Mouse (Mus musculus): ENCODE measurements at regions not wholly inside any gene's neighbourhood (a gene's known extent, or its start where the extent isn't known, plus 50 kb on each side); places are given as distances from the start of the nearest gene placed in this dataset.

- CTCF ChIA-PET, result no interaction called here
These were observed 114.4 kb downstream of the Dicer1 start for GRCm38 (mm10) chr12:104637046-104638032.

GRCm38 (mm10) chr12:104636474-104636873 is 115.3 kb downstream of the Dicer1 start:
- CTCF ChIA-PET, result no interaction called here

GRCm38 (mm10) chr12:104634818-104635217 is 116.9 kb downstream of the Dicer1 start:
- CTCF ChIA-PET, result no interaction called here

- CTCF ChIA-PET, result no interaction called here
These were observed 121.2 kb downstream of the Dicer1 start for GRCm38 (mm10) chr12:104630590-104630989.

DNA sequence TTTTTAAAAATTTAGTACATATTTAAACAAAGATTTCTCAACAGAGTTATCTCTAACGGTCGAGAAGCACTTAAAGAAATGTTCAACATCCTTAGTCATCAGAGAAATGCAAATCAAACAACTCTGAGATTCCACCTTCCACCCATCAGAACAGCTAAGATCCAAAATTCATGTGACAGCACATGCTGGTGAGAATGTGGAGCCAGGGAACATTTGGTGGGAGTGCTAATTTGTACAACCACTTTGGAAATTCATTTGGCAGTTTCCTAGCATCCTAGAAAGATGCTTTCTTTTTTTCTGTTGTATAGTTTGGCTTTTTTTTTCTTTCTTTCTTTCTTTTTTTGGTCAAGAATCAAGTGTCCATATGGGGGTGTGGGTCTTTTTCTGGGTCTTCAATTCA is 122.3 kb downstream of the Dicer1 start:
- CTCF ChIA-PET, result no interaction called here

DNA sequence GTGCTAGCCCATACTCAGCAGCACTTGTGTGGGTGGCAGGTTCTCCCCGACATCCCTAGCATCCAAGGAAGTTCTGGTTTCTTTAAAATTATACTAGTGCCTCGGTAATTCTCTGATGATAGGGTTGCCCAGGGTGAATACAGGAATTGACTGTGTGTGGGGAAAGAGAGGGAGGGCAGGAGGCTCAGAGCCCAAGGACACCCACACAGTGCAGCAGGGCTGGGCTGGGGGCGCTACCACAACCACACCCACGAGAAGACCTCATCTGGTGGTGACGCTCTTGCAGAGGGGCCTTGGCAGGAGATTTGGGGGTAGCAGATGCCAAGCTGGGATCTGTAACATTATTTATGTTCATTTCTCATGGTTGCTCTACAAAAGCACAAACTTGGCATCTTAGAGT is 125.7 kb downstream of the Dicer1 start:
- CTCF ChIA-PET, result no interaction called here

DNA sequence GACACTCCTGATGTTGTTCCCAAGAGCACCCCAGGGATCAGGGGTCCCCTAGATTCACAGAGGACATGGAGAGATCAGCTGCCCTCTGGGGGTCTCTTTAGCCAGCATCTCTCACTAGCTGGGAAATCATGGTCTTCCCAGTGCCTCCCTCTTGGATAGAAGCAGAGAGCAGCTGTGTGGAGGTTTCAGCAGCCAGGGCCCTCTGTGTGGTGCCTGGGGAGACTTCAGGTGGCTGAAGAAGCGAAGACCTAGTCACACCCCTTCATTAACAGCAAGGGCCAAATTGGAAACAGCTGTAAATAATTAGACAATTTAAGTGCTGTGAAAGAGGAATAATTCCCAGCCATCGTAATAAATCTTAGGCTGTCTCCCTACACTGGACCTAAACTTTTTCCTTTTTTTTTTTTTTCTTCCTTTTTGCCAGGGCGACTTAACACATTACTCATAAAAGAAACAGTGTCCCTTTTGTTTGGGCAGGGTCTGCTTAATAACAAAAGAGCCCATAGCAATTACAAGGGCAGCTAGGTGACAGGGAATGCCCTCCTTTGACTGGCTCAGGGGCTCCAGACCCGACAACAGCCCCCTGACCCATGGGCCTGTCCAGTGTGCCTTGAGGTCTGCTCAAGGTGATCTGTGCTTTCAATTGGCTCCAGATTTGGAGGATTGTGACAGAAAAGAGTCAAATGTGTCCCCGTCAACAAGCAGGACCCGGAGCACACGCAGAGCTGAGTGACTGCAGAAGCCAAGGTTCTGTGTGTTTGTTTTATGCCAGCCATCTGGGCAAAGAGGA is 127.7 kb downstream of the Dicer1 start:
- CTCF ChIA-PET, result no interaction called here

GRCm38 (mm10) chr12:104617111-104617725 is 134.5 kb downstream of the Dicer1 start:
- CTCF ChIA-PET, result no interaction called here

DNA sequence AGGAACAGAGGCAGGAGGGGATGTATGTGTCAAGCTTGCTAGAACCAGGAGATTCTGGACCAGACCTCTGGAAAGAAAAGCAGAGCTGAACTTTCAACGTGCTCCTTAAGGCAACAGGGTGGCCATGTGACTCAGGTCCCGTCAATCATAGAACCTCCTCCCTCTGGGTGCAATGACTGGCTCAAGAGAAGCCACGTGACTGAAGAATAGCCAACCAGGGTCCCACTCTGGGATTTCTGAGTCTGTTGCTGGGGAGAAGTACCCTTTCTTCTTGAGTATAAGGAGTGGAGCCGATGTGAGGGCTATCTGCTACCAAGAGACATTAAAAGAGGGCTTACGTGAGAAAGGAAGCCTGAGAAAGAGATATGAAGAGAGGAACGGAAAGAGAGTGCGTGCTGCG is 137.5 kb downstream of the Dicer1 start:
- CTCF ChIA-PET, result no interaction called here

DNA sequence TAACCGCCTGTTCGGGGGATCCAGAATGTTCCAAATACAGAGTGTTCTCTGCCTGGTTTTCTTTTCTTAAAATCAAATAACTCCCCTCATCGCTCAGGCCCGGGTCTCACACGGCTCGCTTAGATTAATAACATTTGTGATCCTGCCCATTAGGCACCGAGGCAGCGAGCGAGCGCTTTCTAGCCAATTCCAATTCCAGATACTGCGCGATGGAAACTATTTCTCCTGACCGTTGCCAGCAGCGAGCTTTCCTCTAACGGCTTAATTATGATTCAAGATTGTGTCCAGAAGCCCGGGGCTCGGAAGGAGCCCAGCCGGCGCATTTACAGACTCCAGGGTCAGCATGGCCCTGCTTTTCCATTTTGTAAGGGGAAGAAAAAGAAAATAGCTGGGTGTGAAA is 136.6 kb upstream of the Gsc start:
- CTCF ChIA-PET, result no interaction called here

DNA sequence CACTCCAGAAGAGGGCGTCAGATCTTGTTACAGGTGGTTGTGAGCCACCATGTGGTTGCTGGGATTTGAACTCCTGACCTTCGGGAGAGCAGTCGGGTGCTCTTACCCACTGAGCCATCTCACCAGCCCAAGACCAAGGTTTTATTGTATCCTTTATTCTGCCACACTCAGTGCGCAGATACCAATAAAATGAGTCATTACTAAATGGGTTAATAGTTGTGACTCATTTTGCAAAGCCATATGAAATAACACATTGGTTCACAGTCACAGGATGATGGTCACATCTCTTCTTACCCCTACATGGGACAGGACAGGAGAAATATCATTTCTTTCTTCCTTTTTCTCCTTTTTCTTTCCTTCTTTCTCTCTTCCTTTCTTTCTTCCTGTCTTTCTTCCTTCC is 135.8 kb upstream of the Gsc start:
- CTCF ChIA-PET, result interaction anchor here (0.7 kb wide), 1 partner anchor 1275 kb away, joined by 3 read pairs; no protein-coding TSS in a partner anchor

GRCm38 (mm10) chr12:104607410-104607809 is 134.3 kb upstream of the Gsc start:
- CTCF ChIA-PET, result no interaction called here

GRCm38 (mm10) chr12:104605535-104606399 is 132.6 kb upstream of the Gsc start:
- CTCF ChIA-PET, result no interaction called here

GRCm38 (mm10) chr12:104598056-104598455 is 124.9 kb upstream of the Gsc start:
- CTCF ChIA-PET, result interaction anchor here (0.5 kb wide), 1 partner anchor 141 kb away, joined by 4 read pairs; no protein-coding TSS in a partner anchor

DNA sequence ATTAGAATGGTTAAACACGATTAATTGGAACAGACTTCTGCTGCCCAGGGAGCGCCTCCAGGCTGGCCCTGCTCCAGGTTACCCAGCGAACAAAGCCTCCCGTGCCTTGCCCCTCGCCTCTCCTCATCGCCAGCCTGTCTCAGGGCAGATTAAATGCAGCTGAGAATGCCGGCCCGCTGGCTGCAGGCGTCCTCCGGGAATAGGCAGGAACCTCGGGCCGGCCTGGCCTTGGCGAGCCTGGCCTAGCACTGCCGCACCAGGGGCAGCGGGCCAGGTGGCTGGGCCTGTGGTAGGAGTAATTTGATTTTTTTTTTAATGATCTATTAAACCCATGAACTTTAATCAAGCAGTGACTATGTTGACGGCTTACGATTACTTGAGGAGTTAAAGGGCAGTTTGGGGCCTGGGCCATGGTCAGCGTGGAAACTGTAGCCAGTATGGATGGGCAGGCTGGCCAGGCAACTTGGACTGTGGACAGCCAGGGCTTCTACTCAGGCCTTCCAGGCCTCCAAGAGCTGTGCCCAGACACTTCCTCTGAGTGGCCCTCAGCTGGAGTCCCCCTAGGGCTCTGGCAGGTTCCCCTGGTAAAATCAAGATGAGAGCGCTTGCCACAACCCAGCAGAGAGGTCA is 120.5 kb upstream of the Gsc start:
- CTCF ChIA-PET, result no interaction called here

GRCm38 (mm10) chr12:104592791-104593525 is 119.8 kb upstream of the Gsc start:
- CTCF ChIA-PET, result no interaction called here

DNA sequence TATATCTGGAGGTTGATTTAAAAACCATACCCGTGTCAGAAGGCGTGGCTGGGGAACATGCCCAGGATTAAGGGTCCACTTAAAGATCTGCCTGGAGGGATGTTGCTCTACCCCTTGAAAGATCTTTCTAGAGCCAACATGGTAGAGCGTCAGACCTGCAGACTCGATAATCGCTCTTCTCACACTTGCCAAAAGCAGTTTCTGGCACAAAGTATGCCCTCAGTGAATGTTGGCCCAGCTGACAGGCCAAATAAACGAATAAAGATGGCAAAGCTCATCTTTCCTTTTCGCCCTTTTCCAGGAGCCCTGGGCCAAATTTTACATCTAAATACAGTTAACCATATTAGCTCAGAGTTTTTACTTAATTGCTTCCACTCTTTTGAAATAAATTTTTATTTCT is 118.4 kb upstream of the Gsc start:
- CTCF ChIA-PET, result no interaction called here

DNA sequence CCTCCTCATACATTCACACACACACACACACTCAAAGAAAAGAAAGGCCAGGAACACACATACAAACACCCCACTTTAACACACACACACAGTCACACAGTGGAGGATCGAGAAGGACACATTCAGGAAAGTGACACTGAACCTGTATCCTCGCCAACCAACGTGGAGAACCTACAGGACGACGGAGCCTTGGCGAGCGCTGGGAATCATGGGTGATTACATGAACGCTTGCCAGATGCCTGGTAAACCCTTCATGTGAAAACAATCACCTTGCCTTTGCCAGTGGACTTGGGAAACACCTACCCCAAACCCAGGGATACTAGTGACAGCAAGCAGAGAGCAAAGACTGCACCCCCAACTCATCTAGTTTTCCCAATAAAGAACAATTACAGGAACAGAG is 117.2 kb upstream of the Gsc start:
- CTCF ChIA-PET, result no interaction called here

- CTCF ChIA-PET, result no interaction called here
These were observed 111.3 kb upstream of the Gsc start for GRCm38 (mm10) chr12:104584408-104584807.

- CTCF ChIA-PET, result no interaction called here
These were observed 107.7 kb upstream of the Gsc start for GRCm38 (mm10) chr12:104580796-104581195.
